Mouse (Mus musculus) kidney, embryonic 15.5 days (tissue): Measurements from ENCODE around the gene Spen. TPM values are rescaled to one million over a fixed set of nuclear protein-coding genes. Genes with fewer than 3 reads are reported as not detected.

Source experiments
- ATAC-seq: fragments of 200-750 bp; cut with Nextera tagmentation; replicated peaks from 2 replicates; pipeline ENCODE4 v1.8.0; 2017; ENCODE audit warnings: moderate TSS enrichment; ENCODE audit not compliant: low FRiP score
- H3K27ac ChIP-seq: fragments of 300-500 bp; sonication (generic); 2 replicates; pipeline ENCODE4 v1.5.1; 2015; ENCODE audit warnings: mild to moderate bottlenecking, inconsistent platforms
- H3K27me3 ChIP-seq: fragments of 300-500 bp; sonication (generic); 2 replicates; pipeline ENCODE4 v1.6.1; 2015; ENCODE audit warnings: inconsistent platforms
- H3K36me3 ChIP-seq: fragments of 300-500 bp; sonication (generic); 2 replicates; pipeline ENCODE4 v1.6.1; 2015; ENCODE audit warnings: inconsistent platforms
- H3K4me1 ChIP-seq: fragments of 300-500 bp; sonication (generic); 2 replicates; pipeline ENCODE4 v1.6.1; 2015; ENCODE audit warnings: inconsistent platforms
- H3K4me2 ChIP-seq: fragments of 300-500 bp; sonication (generic); 2 replicates; pipeline ENCODE4 v1.6.1; 2015; ENCODE audit warnings: moderate library complexity, mild to moderate bottlenecking, inconsistent platforms
- H3K4me3 ChIP-seq: fragments of 300-500 bp; sonication (generic); replicated peaks from 2 replicates; pipeline ENCODE4 v1.5.1; 2015; ENCODE audit warnings: mild to moderate bottlenecking, inconsistent platforms
- H3K9ac ChIP-seq: fragments of 300-500 bp; sonication (generic); 2 replicates; pipeline ENCODE4 v1.6.1; 2015; ENCODE audit warnings: mild to moderate bottlenecking, inconsistent platforms
- H3K9me3 ChIP-seq: fragments of 300-500 bp; sonication (generic); replicated peaks from 2 replicates; pipeline ENCODE4 v1.6.1; 2016; ENCODE audit warnings: inconsistent platforms
- WGBS: fragments of 180-500 bp; shearing (Covaris S2); methylation state at CpG from one replicate; pipeline ENCODE4 v1.1.7; 2015; ENCODE audit warnings: mixed read lengths; 5-methylcytosine and 5-hydroxymethylcytosine counted together
- polyA plus RNA-seq: library from polyadenylated mRNA; unstranded; fragments of >200 nt; fragmentation: Nextera tagmentation; extraction: Ambion mirVana; gene quantifications from 2 replicates; pipeline ENCODE4 v1.2.1, GENCODE M21; 2015

Gene Spen
- polyA plus RNA-seq, 1 experiment from 2014 or later, result 10.3 TPM

- H3K27me3 ChIP-seq, result peaks cover 11% of the 10 kb centered on the region; the same call in 1 of the 2 replicates
- H3K9ac ChIP-seq, result no peak overlapping the region
- H3K9me3 ChIP-seq, result no peaks in the 10 kb centered on the region
- no peak overlapping the region for H3K4me2 ChIP-seq
- ATAC-seq, result no peak
- no peak overlapping the region for H3K4me3 ChIP-seq
- H3K4me1 ChIP-seq, result peaks cover 43% of the 10 kb centered on the region
- no peaks in the 10 kb centered on the region for H3K36me3 ChIP-seq
- H3K27ac ChIP-seq, result no peak overlapping the region
- WGBS, result 51% methylated on average over 14 of the region's 14 CpGs
These were observed 117.0 kb downstream of the Spen start for GRCm38 (mm10) chr4:141421423-141421822.

- no peak for ATAC-seq
- Histone ChIP-seq H3K4me1 (peaks cover 38% of the 10 kb centered on the region), H3K36me3 (no peaks in the 10 kb centered on the region), H3K9ac (no peak overlapping the region), H3K4me2 (no peak overlapping the region), H3K27me3 (peaks cover 11% of the 10 kb centered on the region; the same call in 1 of the 2 replicates), H3K27ac (no peak overlapping the region), H3K4me3 (no peak overlapping the region), H3K9me3 (no peaks in the 10 kb centered on the region)
- 49% methylated on average over 9 of the region's 9 CpGs for WGBS
These were observed 117.5 kb downstream of the Spen start for GRCm38 (mm10) chr4:141420886-141421285.

GRCm38 (mm10) chr4:141420192-141420829, 118.1 kb downstream of the Spen start, which contains the start of gene Hspb7:
Hspb7 (plus strand) TSS chr4:141420779.
- no peak within 1 kb of the TSS for H3K4me2 ChIP-seq
- peaks cover 11% of the 10 kb centered on the region; the same call in 1 of the 2 replicates for H3K27me3 ChIP-seq
- H3K4me1 ChIP-seq, result peaks cover 32% of the 10 kb centered on the region
- no peaks in the 10 kb centered on the region for H3K9me3 ChIP-seq
- H3K36me3 ChIP-seq, result no peaks in the 10 kb centered on the region
- no peak within 1 kb of the TSS; the same call in 1 of the 2 replicates for H3K27ac ChIP-seq
- H3K4me3 ChIP-seq, result no peak within 1 kb of the TSS
- H3K9ac ChIP-seq, result no peak within 1 kb of the TSS
- ATAC-seq, result no peak
- 54% methylated on average over 9 of the region's 9 CpGs for WGBS

GRCm38 (mm10) chr4:141419398-141420191, 118.8 kb downstream of the Spen start:
- no peak; the same call in 1 of the 2 replicates for ATAC-seq
- WGBS, result 47% methylated on average over 27 of the region's 27 CpGs
- H3K36me3 ChIP-seq, result no peaks in the 10 kb centered on the region
- no peaks in the 10 kb centered on the region for H3K9me3 ChIP-seq
- H3K4me1 ChIP-seq, result peaks cover 28% of the 10 kb centered on the region
- H3K4me3 ChIP-seq, result no peak overlapping the region
- H3K4me2 ChIP-seq, result no peak overlapping the region
- no peak overlapping the region for H3K9ac ChIP-seq
- H3K27ac ChIP-seq, result no peak overlapping the region; the same call in 1 of the 2 replicates
- H3K27me3 ChIP-seq, result peaks cover 11% of the 10 kb centered on the region; the same call in 1 of the 2 replicates

Other genes starting within 250 kb of the Spen start
- gene Epha2, start 237.4 kb downstream of the Spen start, polyA plus RNA-seq, result 6.8 and 7.1 TPM in 2 replicates
- gene Fam131c, start 170.4 kb downstream of the Spen start, polyA plus RNA-seq, result 2.0 and 2.4 TPM in 2 replicates
- 7.6 and 8.5 TPM in 2 replicates for gene Clcnka, start 139.9 kb downstream of the Spen start, polyA plus RNA-seq
- 19.5 and 19.8 TPM in 2 replicates for gene Clcnkb, start 122.6 kb downstream of the Spen start, polyA plus RNA-seq
- gene Hspb7, start 117.8 kb downstream of the Spen start, polyA plus RNA-seq, result 1.0 and 1.1 TPM in 2 replicates
- gene Srarp, start 102.5 kb downstream of the Spen start, polyA plus RNA-seq, result not detected in 2 replicates
- 39.8 and 40.4 TPM in 2 replicates for gene Zbtb17, start 93.9 kb downstream of the Spen start, polyA plus RNA-seq
- 71.4 and 81.3 TPM in 2 replicates for gene Fblim1, start 67.5 kb upstream of the Spen start, polyA plus RNA-seq
- gene Tmem82, start 80.0 kb upstream of the Spen start, polyA plus RNA-seq, result 2.7 and 3.1 TPM in 2 replicates
- gene Slc25a34, start 85.2 kb upstream of the Spen start, polyA plus RNA-seq, result 0.27 and 0.49 TPM in 2 replicates
- gene Plekhm2, start 126.3 kb upstream of the Spen start, polyA plus RNA-seq, result 4.7 and 6.8 TPM in 2 replicates
- not detected in 2 replicates for gene Rsc1a1, start 147.0 kb upstream of the Spen start, polyA plus RNA-seq
- gene Ddi2, start 184.8 kb upstream of the Spen start, polyA plus RNA-seq, result 20.3 and 21.8 TPM in 2 replicates
- 1.7 and 2.4 TPM in 2 replicates for gene Agmat, start 208.1 kb upstream of the Spen start, polyA plus RNA-seq